Mouse (Mus musculus) splenic B cell, adult 2 months (primary cell): ENCODE measurements around the gene Pycr1.

ENCODE experiments used
- DNase-seq: peaks from one replicate; pipeline ENCODE4 v3.0.0-alpha.2; 2011; ENCODE audit warnings: low read depth, low spot score
- H3K27me3 ChIP-seq: 2 replicates; pipeline ENCODE4 v1.6.1; 2012; ENCODE audit warnings: mild to moderate bottlenecking, low read length, moderate library complexity, mixed read lengths; ENCODE audit not compliant: control insufficient read depth, poor library complexity, insufficient read depth, severe bottlenecking
- H3K36me3 ChIP-seq: 2 replicates; pipeline ENCODE4 v1.6.1; 2012; ENCODE audit warnings: mild to moderate bottlenecking, low read length, moderate library complexity, mixed read lengths; ENCODE audit not compliant: control insufficient read depth, poor library complexity, insufficient read depth, severe bottlenecking

Gene Pycr1

GRCm38 (mm10) chr11:120665406-120665805 is 21.8 kb upstream of the Pycr1 start:
- H3K36me3 ChIP-seq: no peaks in the 10 kb centered on the region
- no peak for DNase-seq
- H3K27me3 ChIP-seq: no peaks in the 10 kb centered on the region; the same call in 1 of the 2 replicates

- Histone ChIP-seq H3K36me3 (no peaks in the 10 kb centered on the region), H3K27me3 (no peaks in the 10 kb centered on the region; the same call in 1 of the 2 replicates)
- DNase-seq: no peak
Measured at GRCm38 (mm10) chr11:120663714-120664113, 20.1 kb upstream of the Pycr1 start.

DNA sequence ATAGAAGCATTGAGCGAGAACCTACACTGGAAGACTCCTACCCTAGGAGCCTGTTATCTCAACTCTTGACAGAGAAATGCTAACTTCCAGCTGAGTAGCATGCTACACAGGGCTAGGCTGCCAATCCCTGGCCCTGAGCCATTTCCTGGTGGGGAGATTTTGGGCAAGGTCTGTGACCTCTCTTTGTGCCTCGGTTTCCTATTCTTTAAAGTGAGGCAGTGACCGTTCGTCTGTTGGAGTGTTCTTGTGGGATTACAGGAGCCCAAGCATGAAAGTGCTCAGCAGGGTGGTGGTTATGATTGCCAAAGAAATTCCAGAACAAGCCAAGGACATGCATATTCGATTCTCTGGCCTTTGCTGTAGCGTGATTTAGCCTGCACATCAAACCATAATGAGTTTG is 19.2 kb upstream of the Pycr1 start:
- Histone ChIP-seq H3K36me3 (no peaks in the 10 kb centered on the region), H3K27me3 (no peaks in the 10 kb centered on the region; the same call in 1 of the 2 replicates)
- DNase-seq: no peak

DNA sequence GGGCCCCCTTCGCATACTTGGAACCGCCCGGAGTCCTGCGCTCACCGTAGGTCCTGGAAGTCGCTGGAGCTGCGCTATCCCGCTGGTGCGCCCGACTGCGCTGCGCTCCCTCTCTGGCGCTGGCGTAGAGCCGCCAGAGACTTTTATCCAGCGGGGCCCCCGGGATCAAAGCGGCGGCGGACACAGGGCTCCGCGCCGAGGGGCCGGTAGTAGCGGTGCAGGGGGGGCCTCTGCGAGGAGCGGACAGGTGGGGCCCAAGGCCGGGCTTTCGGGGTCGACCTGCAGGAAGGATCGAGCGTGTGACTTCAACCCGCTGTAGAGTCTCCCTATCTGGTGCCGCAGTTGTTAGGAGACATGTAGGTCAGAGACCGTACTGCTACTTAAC is 17.5 kb upstream of the Pycr1 start, which contains the start of gene Notum:
TSS of gene Notum (minus strand) at position 100 of the 385 bp plus-strand sequence.
- no peaks in the 10 kb centered on the region for H3K36me3 ChIP-seq
- no peaks in the 10 kb centered on the region; the same call in 1 of the 2 replicates for H3K27me3 ChIP-seq
- no peak for DNase-seq

- H3K36me3 ChIP-seq: no peaks in the 10 kb centered on the region
- peak; percentile 38 for DNase-seq
- H3K27me3 ChIP-seq: no peaks in the 10 kb centered on the region; the same call in 1 of the 2 replicates
Measured at GRCm38 (mm10) chr11:120660301-120661075, 16.9 kb upstream of the Pycr1 start.

- Histone ChIP-seq H3K27me3 (no peaks in the 10 kb centered on the region; the same call in 1 of the 2 replicates), H3K36me3 (no peaks in the 10 kb centered on the region)
- DNase-seq: no peak
Measured at GRCm38 (mm10) chr11:120659509-120660300, 16.1 kb upstream of the Pycr1 start.

- no peaks in the 10 kb centered on the region; the same call in 1 of the 2 replicates for H3K27me3 ChIP-seq
- peak; percentile 81 for DNase-seq
Measured at GRCm38 (mm10) chr11:120658876-120659410, 15.4 kb upstream of the Pycr1 start.

GRCm38 (mm10) chr11:120657301-120657700 is 13.7 kb upstream of the Pycr1 start:
- H3K36me3 ChIP-seq: no peaks in the 10 kb centered on the region
- no peaks in the 10 kb centered on the region for H3K27me3 ChIP-seq
- DNase-seq: no peak

More at GRCm38 (mm10) chr11:120658876-120659410, 15.4 kb upstream of the Pycr1 start:
- H3K36me3 ChIP-seq: no peaks in the 10 kb centered on the region

GRCm38 (mm10) chr11:120654741-120655140 is 11.2 kb upstream of the Pycr1 start:
- Histone ChIP-seq H3K27me3 (no peaks in the 10 kb centered on the region), H3K36me3 (no peaks in the 10 kb centered on the region)
- no peak for DNase-seq

GRCm38 (mm10) chr11:120651872-120652271 is 8.3 kb upstream of the Pycr1 start:
- no peaks in the 10 kb centered on the region for H3K36me3 ChIP-seq
- no peaks in the 10 kb centered on the region for H3K27me3 ChIP-seq
- DNase-seq: no peak

- no peak for DNase-seq
- Histone ChIP-seq H3K36me3 (no peaks in the 10 kb centered on the region), H3K27me3 (no peaks in the 10 kb centered on the region)
Measured at GRCm38 (mm10) chr11:120648001-120648476, 4.5 kb upstream of the Pycr1 start, which contains the start of gene Myadml2. Gene Myadml2 (minus strand): TSS chr11:120648158.

GRCm38 (mm10) chr11:120647047-120647830 is 3.7 kb upstream of the Pycr1 start:
- DNase-seq: no peak
- Histone ChIP-seq H3K27me3 (no peaks in the 10 kb centered on the region), H3K36me3 (no peaks in the 10 kb centered on the region)

- peak; percentile 28 for DNase-seq
- H3K27me3 ChIP-seq: no peaks in the 10 kb centered on the region
- no peaks in the 10 kb centered on the region for H3K36me3 ChIP-seq
Measured at GRCm38 (mm10) chr11:120642939-120643600, 499 bp downstream of the Pycr1 start.

GRCm38 (mm10) chr11:120641869-120642268 is 1.7 kb downstream of the Pycr1 start:
- no peaks in the 10 kb centered on the region for H3K27me3 ChIP-seq
- no peaks in the 10 kb centered on the region for H3K36me3 ChIP-seq
- no peak for DNase-seq
